In the genomic region with DNA sequence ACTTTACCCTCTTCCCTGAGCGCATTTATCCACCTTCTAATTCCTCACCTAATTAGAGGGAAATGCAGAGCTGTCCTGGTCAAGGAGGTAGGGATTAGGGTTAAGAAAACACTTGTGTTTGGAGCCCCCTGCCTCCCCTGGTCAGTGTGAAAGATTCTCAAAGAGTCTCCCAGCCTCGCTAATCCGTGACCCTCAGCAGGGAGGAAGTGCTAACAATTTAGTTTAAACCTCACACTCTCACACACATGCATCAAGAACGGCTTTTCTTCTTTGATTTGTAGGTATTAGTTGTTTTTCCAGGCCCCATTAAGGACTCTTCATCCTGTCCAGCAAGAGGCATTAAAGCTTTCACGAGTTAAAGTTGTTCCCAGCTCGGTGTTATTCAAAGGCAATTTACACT, we compare ENCODE assay signal across 19 mouse cellular contexts.
DNase-seq lines count a peak whose midpoint lies in the region; ATAC-seq and TF ChIP-seq lines count a peak whose summit lies in the region.
"Had no signal": no experiment of that assay in that cellular context is flagged by ENCODE, and none has a peak within 500 bp of the region (broad histone marks: within the 10 kb centered on the region; RNA-seq: fewer than 3 reads in every experiment).

No protein-coding gene starts in this region.

- no peak overlapping the region for H3K4me3 ChIP-seq in kidney, postnatal 0 days (replicated peaks; ENCODE audit: low read depth, low read length)
- H3K4me3 ChIP-seq: heart, embryonic 12.5 days; hindbrain, embryonic 12.5 days; intestine, embryonic 15.5 days had no signal

- no peaks in the 10 kb centered on the region for H3K27me3 ChIP-seq in kidney, postnatal 0 days (ENCODE audit: insufficient read depth, low read length)
- H3K27me3 ChIP-seq: heart, embryonic 12.5 days; intestine, embryonic 15.5 days had no signal

- no peaks in the 10 kb centered on the region for H3K36me3 ChIP-seq in kidney, postnatal 0 days (ENCODE audit: insufficient read depth, low read length)
- H3K36me3 ChIP-seq: embryonic facial prominence, embryonic 10.5 days; G1E; heart, embryonic 12.5 days; hindbrain, embryonic 12.5 days; intestine, embryonic 15.5 days had no signal

- no peaks in the 10 kb centered on the region for H3K9me3 ChIP-seq in kidney, postnatal 0 days (replicated peaks; ENCODE audit: low read length)
- H3K9me3 ChIP-seq: embryonic facial prominence, embryonic 10.5 days; G1E; heart, embryonic 12.5 days; hindbrain, embryonic 12.5 days; intestine, embryonic 15.5 days had no signal

- 22% methylated on average over 6 of the region's 6 CpGs for WGBS in kidney, postnatal 0 days

- no peaks in the 10 kb centered on the region for H3K4me1 ChIP-seq in kidney, postnatal 0 days (replicated peaks; ENCODE audit: insufficient read depth, low read length)
- H3K4me1 ChIP-seq: hindbrain, embryonic 12.5 days; intestine, embryonic 15.5 days had no signal

- DNase-seq in heart, adult 11 months = peak; percentile 35
- DNase-seq in heart, postnatal 4 days = no peak
- peak; percentile 16 for DNase-seq in kidney, postnatal 0 days (ENCODE audit: low spot score)
- no peak for DNase-seq in kidney, adult 11 months
- DNase-seq in ES-CJ7 (ENCODE audit: low read depth, low spot score) (peak; percentile 5), R1 (ENCODE audit: low read depth, low spot score) (peak; percentile 11), adipocyte (ENCODE audit: low spot score) (no peak)
- DNase-seq in adrenal gland, postnatal 25 days = no peak
- DNase-seq: adrenal gland, postnatal 14 days; cerebellum, adult 2 months; cerebellum, postnatal 10 days; gastrocnemius, postnatal 14 days had no signal

- 0 out of 2 replicates have a peak overlapping the region, but pooled peaks have one; percentile 32 for H3K4me2 ChIP-seq in kidney, postnatal 0 days (ENCODE audit: low read length)
- H3K4me2 ChIP-seq: intestine, embryonic 15.5 days had no signal

- no peak overlapping the region for H3K27ac ChIP-seq in kidney, postnatal 0 days
- H3K27ac ChIP-seq: embryonic facial prominence, embryonic 10.5 days; hindbrain, embryonic 12.5 days; hindbrain, postnatal 0 days; intestine, embryonic 15.5 days had no signal

- no peak for TF ChIP-seq CTCF in kidney, postnatal 0 days (IDR thresholded peaks at IDR 0.05; ENCODE audit: low read depth)

- no peak for ATAC-seq in kidney, postnatal 0 days (replicated peaks; ENCODE audit: low FRiP score, low read depth)
- ATAC-seq: forebrain, embryonic 16.5 days; hindbrain, postnatal 0 days; intestine, embryonic 15.5 days had no signal

- no peak overlapping the region for H3K9ac ChIP-seq in kidney, postnatal 0 days (ENCODE audit: low read depth, low read length)
- H3K9ac ChIP-seq: heart, embryonic 12.5 days; hindbrain, embryonic 12.5 days; intestine, embryonic 15.5 days had no signal

Comparison
In these comparisons a context has a peak if more than half of its experiments do, and no peak if none do; other contexts are left out.
1. DNase-seq: peak in heart, adult 11 months (single experiment), kidney, postnatal 0 days (single experiment), ES-CJ7 (single experiment) and R1 (single experiment); none in heart, postnatal 4 days (single experiment), kidney, adult 11 months (single experiment), adrenal gland, postnatal 25 days (single experiment) and adipocyte (single experiment).